Mouse (Mus musculus): ENCODE measurements around the gene Hspbp1. TPM values are rescaled to one million over a fixed set of nuclear protein-coding genes. Genes with fewer than 3 reads are reported as not detected.

Gene Hspbp1
- polyA plus RNA-seq, 1 experiment from 2014 or later: 111 TPM

GRCm38 (mm10) chr7:4654221-4654620 is 30.6 kb downstream of the Hspbp1 start:
- Histone ChIP-seq H3K36me3 (peaks cover 34% of the 10 kb centered on the region), H3K9ac (replicated peaks) (no peak overlapping the region; the same call in 1 of the 2 replicates)
- 85% methylated on average over 2 of the region's 2 CpGs for WGBS

GRCm38 (mm10) chr7:4653780-4654179 is 31.1 kb downstream of the Hspbp1 start:
- H3K27ac ChIP-seq: no peak overlapping the region
- H3K9me3 ChIP-seq: no peaks in the 10 kb centered on the region
- H3K27me3 ChIP-seq: no peaks in the 10 kb centered on the region
- H3K36me3 ChIP-seq: peaks cover 34% of the 10 kb centered on the region
- 87% methylated on average over 7 of the region's 7 CpGs for WGBS
- no peak overlapping the region for H3K4me3 ChIP-seq (replicated peaks)
- H3K4me2 ChIP-seq: no peak overlapping the region
- no peak for ATAC-seq (ENCODE audit: insufficient number of reproducible peaks, insufficient read depth, low FRiP score, low TSS enrichment, low read depth)
- peaks cover 27% of the 10 kb centered on the region for H3K4me1 ChIP-seq (replicated peaks)
- no peak overlapping the region for H3K9ac ChIP-seq (replicated peaks)

More at GRCm38 (mm10) chr7:4654221-4654620, 30.6 kb downstream of the Hspbp1 start:
- H3K27ac ChIP-seq: no peak overlapping the region
- no peak overlapping the region for H3K4me3 ChIP-seq (replicated peaks)
- no peak for ATAC-seq (ENCODE audit: insufficient number of reproducible peaks, insufficient read depth, low FRiP score, low TSS enrichment, low read depth)
- no peaks in the 10 kb centered on the region for H3K27me3 ChIP-seq
- H3K9me3 ChIP-seq: no peaks in the 10 kb centered on the region
- no peak overlapping the region for H3K4me2 ChIP-seq
- peaks cover 27% of the 10 kb centered on the region for H3K4me1 ChIP-seq (replicated peaks)

GRCm38 (mm10) chr7:4653351-4653750 is 31.5 kb downstream of the Hspbp1 start:
- no peak overlapping the region for H3K4me3 ChIP-seq (replicated peaks)
- no peaks in the 10 kb centered on the region for H3K27me3 ChIP-seq
- H3K4me2 ChIP-seq: no peak overlapping the region
- no peaks in the 10 kb centered on the region for H3K9me3 ChIP-seq
- no peak overlapping the region for H3K27ac ChIP-seq
- H3K9ac ChIP-seq (replicated peaks): no peak overlapping the region
- no peak for ATAC-seq (ENCODE audit: insufficient number of reproducible peaks, insufficient read depth, low FRiP score, low TSS enrichment, low read depth)
- 61% methylated on average over 5 of the region's 5 CpGs for WGBS
- peaks cover 34% of the 10 kb centered on the region for H3K36me3 ChIP-seq
- H3K4me1 ChIP-seq (replicated peaks): peaks cover 27% of the 10 kb centered on the region

- Histone ChIP-seq H3K27ac (no peak overlapping the region), H3K4me2 (no peak overlapping the region), H3K36me3 (peaks cover 34% of the 10 kb centered on the region), H3K4me3 (replicated peaks) (no peak overlapping the region), H3K9me3 (no peaks in the 10 kb centered on the region), H3K27me3 (no peaks in the 10 kb centered on the region), H3K4me1 (replicated peaks) (peaks cover 23% of the 10 kb centered on the region), H3K9ac (replicated peaks) (no peak overlapping the region)
- no peak for ATAC-seq (ENCODE audit: insufficient number of reproducible peaks, insufficient read depth, low FRiP score, low TSS enrichment, low read depth)
- 88% methylated on average over 5 of the region's 5 CpGs for WGBS
Observed at GRCm38 (mm10) chr7:4652726-4653125, 32.1 kb downstream of the Hspbp1 start.

DNA sequence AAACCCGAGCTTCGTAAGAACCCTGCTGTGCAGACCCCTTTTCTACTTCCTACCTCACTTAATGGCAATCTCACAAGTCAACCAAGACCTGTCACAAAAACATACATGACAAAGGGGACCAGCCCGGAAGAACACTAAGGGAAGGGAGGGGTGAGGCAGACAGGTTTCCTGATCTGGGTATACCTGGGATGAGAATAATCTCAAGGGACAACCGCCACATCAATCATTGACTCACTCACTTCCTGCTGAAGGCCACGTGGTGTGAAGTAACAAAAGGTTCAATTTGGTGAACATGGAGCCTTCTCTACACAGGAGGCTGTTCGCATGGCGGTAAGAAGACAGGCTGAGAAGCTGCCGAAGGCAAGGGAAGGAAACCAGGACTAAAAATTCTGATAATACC is 33.3 kb downstream of the Hspbp1 start:
- no peak overlapping the region for H3K4me3 ChIP-seq (replicated peaks)
- H3K9me3 ChIP-seq: no peaks in the 10 kb centered on the region
- no peak overlapping the region for H3K4me2 ChIP-seq
- H3K27me3 ChIP-seq: no peaks in the 10 kb centered on the region
- ATAC-seq (ENCODE audit: insufficient number of reproducible peaks, insufficient read depth, low FRiP score, low TSS enrichment, low read depth): no peak
- H3K27ac ChIP-seq: no peak overlapping the region
- H3K4me1 ChIP-seq (replicated peaks): peaks cover 12% of the 10 kb centered on the region; the same call in 1 of the 2 replicates
- WGBS: 80% methylated on average over 8 of the region's 8 CpGs
- no peak overlapping the region for H3K9ac ChIP-seq (replicated peaks)
- peaks cover 40% of the 10 kb centered on the region for H3K36me3 ChIP-seq

DNA sequence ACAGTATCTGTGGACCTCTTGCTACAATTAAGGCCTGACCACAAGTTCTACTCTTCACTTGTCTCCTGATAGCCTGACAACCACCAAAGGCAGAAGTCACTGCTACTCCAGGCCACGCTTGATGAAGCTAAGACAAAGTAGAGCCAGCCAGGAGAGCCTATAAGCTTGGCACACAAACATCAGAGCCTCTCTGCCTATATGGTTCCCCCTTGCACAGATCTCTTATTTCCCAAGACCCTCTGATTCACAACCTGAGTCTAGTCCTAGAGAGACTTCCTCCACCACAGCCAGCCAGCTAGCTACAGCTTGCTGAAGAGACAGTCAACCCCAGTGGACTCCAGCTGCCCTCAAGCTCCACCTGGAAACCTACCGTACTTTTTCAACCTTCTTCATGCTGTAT is 36.9 kb downstream of the Hspbp1 start:
- Histone ChIP-seq H3K4me3 (replicated peaks) (no peak overlapping the region), H3K4me2 (no peak overlapping the region), H3K9ac (replicated peaks) (no peak overlapping the region), H3K27ac (no peak overlapping the region), H3K27me3 (no peaks in the 10 kb centered on the region), H3K4me1 (replicated peaks) (no peaks in the 10 kb centered on the region), H3K36me3 (peaks cover 61% of the 10 kb centered on the region), H3K9me3 (no peaks in the 10 kb centered on the region)
- no peak for ATAC-seq (ENCODE audit: insufficient number of reproducible peaks, insufficient read depth, low FRiP score, low TSS enrichment, low read depth)
- WGBS: 100% methylated on average over 2 of the region's 2 CpGs

DNA sequence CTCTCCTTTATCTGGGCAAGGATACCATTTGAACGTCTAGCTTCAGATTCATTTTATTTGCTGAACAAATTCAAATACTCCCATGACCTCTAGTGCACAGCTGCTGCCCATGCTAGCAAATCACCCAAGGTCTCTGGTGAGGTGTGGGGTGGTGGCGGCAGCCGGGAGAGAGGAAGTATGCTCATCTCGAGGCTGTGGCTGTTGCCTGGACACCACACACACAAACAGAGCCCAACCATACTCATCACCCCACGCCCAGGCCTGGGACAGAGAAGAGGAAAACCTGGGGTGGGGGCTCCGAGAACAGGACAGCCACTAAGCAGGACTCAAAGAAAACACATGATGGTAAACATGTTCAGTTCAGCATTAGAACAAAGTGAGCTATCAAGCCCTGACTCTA is 37.6 kb downstream of the Hspbp1 start:
- H3K4me2 ChIP-seq: no peak overlapping the region
- no peaks in the 10 kb centered on the region for H3K27me3 ChIP-seq
- peaks cover 61% of the 10 kb centered on the region for H3K36me3 ChIP-seq
- no peak overlapping the region for H3K27ac ChIP-seq
- WGBS: 76% methylated on average over 6 of the region's 6 CpGs
- no peak overlapping the region for H3K4me3 ChIP-seq (replicated peaks)
- H3K9me3 ChIP-seq: no peaks in the 10 kb centered on the region
- H3K9ac ChIP-seq (replicated peaks): no peak overlapping the region
- H3K4me1 ChIP-seq (replicated peaks): no peaks in the 10 kb centered on the region
- ATAC-seq (ENCODE audit: insufficient number of reproducible peaks, insufficient read depth, low FRiP score, low TSS enrichment, low read depth): no peak

DNA sequence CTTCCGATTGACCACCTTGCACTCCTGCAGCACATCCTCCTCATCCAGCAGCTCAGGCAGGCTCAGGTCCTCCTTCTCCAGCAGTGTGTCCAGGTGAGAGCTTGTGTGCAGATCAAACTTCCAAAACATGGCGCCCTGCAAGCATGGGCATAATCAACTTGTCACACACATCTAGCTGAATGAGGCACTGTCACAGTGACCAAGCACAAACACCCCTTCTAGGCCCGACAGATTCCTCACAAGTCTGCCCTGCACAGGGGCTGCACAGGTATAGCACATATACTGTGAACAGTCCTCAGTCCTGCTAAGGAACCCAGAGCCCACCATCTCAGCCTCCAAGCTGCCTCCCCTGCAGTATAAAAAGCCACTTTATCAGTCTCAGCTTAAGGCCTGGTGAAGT is 38.1 kb downstream of the Hspbp1 start:
- no peaks in the 10 kb centered on the region for H3K27me3 ChIP-seq
- peaks cover 62% of the 10 kb centered on the region for H3K36me3 ChIP-seq
- H3K4me3 ChIP-seq (replicated peaks): no peak overlapping the region
- H3K9me3 ChIP-seq: no peaks in the 10 kb centered on the region
- ATAC-seq (ENCODE audit: insufficient number of reproducible peaks, insufficient read depth, low FRiP score, low TSS enrichment, low read depth): no peak
- H3K4me2 ChIP-seq: no peak overlapping the region
- 90% methylated on average over 3 of the region's 3 CpGs for WGBS
- no peaks in the 10 kb centered on the region for H3K4me1 ChIP-seq (replicated peaks)
- H3K9ac ChIP-seq (replicated peaks): no peak overlapping the region
- H3K27ac ChIP-seq: no peak overlapping the region

DNA sequence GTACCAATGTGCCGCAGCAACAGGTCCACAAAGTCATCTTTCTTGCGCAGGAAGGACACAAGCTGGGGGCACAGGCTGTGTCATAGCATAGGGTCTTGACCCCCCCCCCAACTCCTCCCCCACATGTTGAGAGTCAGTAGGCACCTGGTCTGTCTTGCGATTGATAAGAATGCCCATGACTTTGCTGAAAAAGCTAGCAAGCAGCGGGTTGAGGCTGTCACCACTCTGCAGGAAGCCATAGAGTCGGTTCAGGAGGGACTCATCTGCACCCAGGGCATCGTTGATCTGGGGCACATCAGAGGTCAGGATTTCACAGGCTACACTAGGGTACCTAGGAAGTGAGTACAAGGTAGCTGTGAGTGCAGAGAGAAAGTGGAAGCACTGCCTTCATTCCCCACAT is 41.6 kb downstream of the Hspbp1 start:
- WGBS: 94% methylated on average over 6 of the region's 6 CpGs
- no peak overlapping the region for H3K4me3 ChIP-seq (replicated peaks)
- no peak overlapping the region for H3K4me2 ChIP-seq
- H3K27ac ChIP-seq: no peak overlapping the region
- peaks cover 89% of the 10 kb centered on the region for H3K36me3 ChIP-seq
- H3K9ac ChIP-seq (replicated peaks): no peak overlapping the region
- H3K4me1 ChIP-seq (replicated peaks): no peaks in the 10 kb centered on the region
- ATAC-seq (ENCODE audit: insufficient number of reproducible peaks, insufficient read depth, low FRiP score, low TSS enrichment, low read depth): no peak
- H3K27me3 ChIP-seq: no peaks in the 10 kb centered on the region
- no peaks in the 10 kb centered on the region for H3K9me3 ChIP-seq

DNA sequence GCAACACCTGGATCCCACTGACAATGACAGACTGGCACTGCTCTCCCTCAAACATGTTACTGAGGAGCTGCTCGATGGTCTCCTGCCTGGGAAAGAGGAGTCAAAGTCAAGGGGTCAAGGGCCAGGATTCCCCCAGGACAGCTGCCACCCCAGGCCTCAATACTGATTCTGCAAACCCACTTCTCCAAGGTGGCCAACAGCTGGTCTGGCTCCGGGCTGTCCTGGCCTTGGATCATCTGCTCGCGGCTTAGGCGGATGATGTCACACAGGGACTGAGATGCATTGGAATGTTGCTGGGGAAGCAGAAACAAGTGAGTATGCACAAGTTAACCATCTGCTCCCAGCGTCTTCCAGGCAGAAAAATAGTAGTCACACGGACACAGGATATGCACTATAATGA is 42.9 kb downstream of the Hspbp1 start:
- Histone ChIP-seq H3K9ac (replicated peaks) (no peak overlapping the region), H3K4me1 (replicated peaks) (no peaks in the 10 kb centered on the region), H3K27ac (no peak overlapping the region), H3K4me2 (no peak overlapping the region), H3K36me3 (peaks cover 98% of the 10 kb centered on the region), H3K9me3 (no peaks in the 10 kb centered on the region), H3K4me3 (replicated peaks) (no peak overlapping the region), H3K27me3 (no peaks in the 10 kb centered on the region)
- ATAC-seq (ENCODE audit: insufficient number of reproducible peaks, insufficient read depth, low FRiP score, low TSS enrichment, low read depth): no peak
- 93% methylated on average over 7 of the region's 7 CpGs for WGBS

- no peak for ATAC-seq (ENCODE audit: insufficient number of reproducible peaks, insufficient read depth, low FRiP score, low TSS enrichment, low read depth)
- H3K9me3 ChIP-seq: no peaks in the 10 kb centered on the region
- H3K9ac ChIP-seq (replicated peaks): no peak overlapping the region
- H3K27me3 ChIP-seq: no peaks in the 10 kb centered on the region
- H3K4me1 ChIP-seq (replicated peaks): no peaks in the 10 kb centered on the region
- H3K27ac ChIP-seq: no peak overlapping the region
- WGBS: 90% methylated on average over 11 of the region's 11 CpGs
- peaks cover 98% of the 10 kb centered on the region for H3K36me3 ChIP-seq
- no peak overlapping the region for H3K4me2 ChIP-seq
- no peak overlapping the region for H3K4me3 ChIP-seq (replicated peaks)
Observed at GRCm38 (mm10) chr7:4641155-4641554, 43.7 kb downstream of the Hspbp1 start.

DNA sequence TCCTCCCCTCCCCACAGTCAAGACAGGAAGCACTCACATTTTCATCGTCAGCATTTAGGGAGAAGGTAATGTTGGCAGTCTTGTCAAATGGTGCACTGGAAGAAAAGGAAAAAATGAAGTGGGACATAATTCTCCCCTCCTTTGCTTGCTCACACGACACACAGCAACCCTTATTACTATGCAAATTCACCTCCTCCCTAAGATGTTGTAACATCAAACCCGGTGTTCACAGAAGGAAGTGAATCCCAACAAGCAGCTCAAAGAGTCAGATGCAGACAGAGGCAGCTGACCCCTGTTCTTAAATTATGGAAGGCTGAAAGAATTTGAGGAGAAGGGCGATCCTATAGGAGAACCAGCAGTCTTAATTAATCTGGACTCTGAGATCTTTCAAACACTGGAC is 48.7 kb downstream of the Hspbp1 start:
- Histone ChIP-seq H3K9ac (replicated peaks) (no peak overlapping the region), H3K4me2 (no peak overlapping the region), H3K36me3 (peaks cover 92% of the 10 kb centered on the region), H3K4me1 (replicated peaks) (no peaks in the 10 kb centered on the region), H3K4me3 (replicated peaks) (no peak overlapping the region), H3K9me3 (no peaks in the 10 kb centered on the region), H3K27ac (no peak overlapping the region), H3K27me3 (no peaks in the 10 kb centered on the region)
- ATAC-seq (ENCODE audit: insufficient number of reproducible peaks, insufficient read depth, low FRiP score, low TSS enrichment, low read depth): no peak
- WGBS: 83% methylated on average over 4 of the region's 4 CpGs
